Mouse (Mus musculus) forebrain, embryonic 14.5 days (tissue): ENCODE results near the gene Fubp1. TPM values are rescaled to one million over a fixed set of nuclear protein-coding genes. Genes with fewer than 3 reads are reported as not detected.

ENCODE experiments used
- ATAC-seq: fragments of 200-750 bp; cut with Nextera tagmentation; 2 replicates; pipeline ENCODE4 v1.8.0; 2017; ENCODE audit warnings: mild to moderate bottlenecking, moderate library complexity
- DNase-seq: peaks from one replicate; pipeline ENCODE4 v3.0.0-alpha.2; 2015; ENCODE audit warnings: low spot score
- H3K27ac ChIP-seq: fragments of 300-500 bp; sonication (generic); 2 replicates; pipeline ENCODE4 v1.5.1; 2014; ENCODE audit warnings: low read depth, mild to moderate bottlenecking, control low read depth, low read length, moderate library complexity
- H3K27me3 ChIP-seq: fragments of 300-500 bp; sonication (generic); replicated peaks from 2 replicates; pipeline ENCODE4 v1.6.1; 2014; ENCODE audit warnings: low read length, control low read depth, mixed read lengths; ENCODE audit not compliant: control insufficient read depth, insufficient read depth
- H3K36me3 ChIP-seq: fragments of 300-500 bp; sonication (generic); 2 replicates; pipeline ENCODE4 v1.6.1; 2014; ENCODE audit warnings: low read length, control low read depth; ENCODE audit not compliant: control insufficient read depth, insufficient read depth
- H3K4me1 ChIP-seq: fragments of 300-500 bp; sonication (generic); 2 replicates; pipeline ENCODE4 v1.6.1; 2014; ENCODE audit warnings: antibody characterized with exemption, low read length, control low read depth; ENCODE audit not compliant: control insufficient read depth, insufficient read depth
- H3K4me2 ChIP-seq: fragments of 300-500 bp; sonication (generic); 2 replicates; pipeline ENCODE4 v1.6.1; 2014; ENCODE audit warnings: mild to moderate bottlenecking, control low read depth, low read length
- H3K4me3 ChIP-seq: fragments of 300-500 bp; sonication (generic); 2 replicates; pipeline ENCODE4 v1.5.1; 2014; ENCODE audit warnings: low read depth, low read length, control low read depth
- H3K9ac ChIP-seq: fragments of 300-500 bp; sonication (generic); 2 replicates; pipeline ENCODE4 v1.6.1; 2014; ENCODE audit warnings: mild to moderate bottlenecking, low read length, control low read depth, moderate library complexity
- H3K9me3 ChIP-seq: fragments of 300-500 bp; sonication (generic); replicated peaks from 2 replicates; pipeline ENCODE4 v1.6.1; 2016; ENCODE audit warnings: low read length, control low read depth, mixed read lengths; ENCODE audit not compliant: control insufficient read depth
- WGBS: fragments of 180-500 bp; shearing (Covaris S2); extraction: QIAGEN DNeasy Blood & Tissue Kit; methylation state at CpG from one replicate; pipeline ENCODE4 v1.1.7; 2014; 5-methylcytosine and 5-hydroxymethylcytosine counted together
- polyA plus RNA-seq: library from polyadenylated mRNA; unstranded; fragments of >200 nt; fragmentation: Nextera tagmentation; extraction: Ambion mirVana; gene quantifications from 2 replicates; pipeline ENCODE4 v1.2.1, GENCODE M21; 2014

Gene Fubp1
- polyA plus RNA-seq, 1 experiment from 2014 or later: 293 TPM

DNA sequence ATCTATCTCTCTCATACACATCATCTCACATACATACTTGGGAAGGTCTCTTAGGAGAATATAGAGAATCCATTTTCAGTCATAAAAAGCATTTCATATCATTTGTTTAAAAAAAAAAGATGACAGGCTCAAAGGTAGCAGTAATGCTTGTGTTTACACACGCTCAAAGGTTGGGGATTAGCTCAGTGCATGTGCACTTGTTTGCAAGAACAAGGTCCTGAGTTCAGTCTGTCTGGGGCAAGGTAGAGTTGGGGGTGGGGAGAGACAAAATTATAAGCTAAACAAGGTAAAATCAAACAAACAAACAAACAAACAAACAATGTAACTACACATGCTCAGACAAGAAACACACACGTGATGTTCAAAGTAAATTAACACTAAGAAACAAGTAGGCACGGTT lies 9.0 kb upstream of the Fubp1 start:
- no peak overlapping the region for H3K27ac ChIP-seq
- no peak overlapping the region for H3K9ac ChIP-seq
- H3K27me3 ChIP-seq: no peaks in the 10 kb centered on the region
- DNase-seq: no peak
- no peak overlapping the region for H3K4me2 ChIP-seq
- H3K4me3 ChIP-seq: no peak overlapping the region
- no peaks in the 10 kb centered on the region for H3K4me1 ChIP-seq
- no peaks in the 10 kb centered on the region for H3K9me3 ChIP-seq
- no peaks in the 10 kb centered on the region for H3K36me3 ChIP-seq
- WGBS: 92% methylated on average over 3 of the region's 3 CpGs
- ATAC-seq: no peak

DNA sequence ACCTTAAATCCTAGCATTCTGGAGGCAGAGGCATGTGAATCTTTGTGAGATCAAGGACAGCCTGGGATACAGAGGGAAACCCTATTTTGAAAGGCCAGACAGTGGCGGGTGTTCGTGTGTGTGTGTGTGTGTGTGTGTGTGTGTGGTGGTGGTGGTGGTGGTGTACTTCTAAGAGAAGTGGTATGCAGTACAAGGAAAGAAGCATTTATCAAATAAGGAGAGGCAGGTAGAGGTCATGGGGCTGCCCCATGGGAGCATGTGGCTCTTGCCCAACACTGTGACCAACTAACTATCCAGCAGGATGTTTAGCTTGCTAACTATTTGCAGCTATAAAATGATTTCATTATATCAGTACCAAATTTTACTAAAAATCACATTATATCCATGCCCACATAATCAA lies 8.6 kb upstream of the Fubp1 start:
- Histone ChIP-seq H3K4me2 (no peak overlapping the region), H3K4me3 (no peak overlapping the region), H3K9ac (no peak overlapping the region), H3K27ac (no peak overlapping the region), H3K4me1 (no peaks in the 10 kb centered on the region), H3K9me3 (no peaks in the 10 kb centered on the region), H3K36me3 (no peaks in the 10 kb centered on the region), H3K27me3 (no peaks in the 10 kb centered on the region)
- ATAC-seq (no peak), DNase-seq (no peak)
- 83% methylated on average over 2 of the region's 2 CpGs for WGBS

DNA sequence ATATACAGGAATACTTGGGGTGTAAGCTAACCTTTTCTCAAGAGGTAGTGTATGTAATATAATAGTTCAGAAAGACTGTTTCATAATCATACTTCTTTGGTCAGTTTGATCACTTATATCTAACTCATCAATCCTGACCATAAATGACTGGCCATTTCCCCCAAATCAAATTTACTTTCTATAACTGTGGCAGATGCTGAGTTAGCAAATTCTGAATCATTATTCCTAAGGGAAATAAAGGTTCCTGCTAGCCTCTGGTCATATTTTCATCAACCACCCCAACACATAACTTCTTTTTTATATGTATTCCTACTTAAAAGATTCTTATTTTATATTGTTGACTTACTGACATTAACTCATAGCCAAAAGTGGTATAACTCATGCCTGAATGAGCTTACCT lies 7.3 kb upstream of the Fubp1 start:
- H3K36me3 ChIP-seq: no peaks in the 10 kb centered on the region
- H3K27ac ChIP-seq: no peak overlapping the region
- no peaks in the 10 kb centered on the region for H3K4me1 ChIP-seq
- H3K9me3 ChIP-seq: no peaks in the 10 kb centered on the region
- DNase-seq (no peak), ATAC-seq (no peak)
- no peak overlapping the region for H3K9ac ChIP-seq
- no peak overlapping the region for H3K4me2 ChIP-seq
- H3K27me3 ChIP-seq: no peaks in the 10 kb centered on the region
- H3K4me3 ChIP-seq: no peak overlapping the region

DNA sequence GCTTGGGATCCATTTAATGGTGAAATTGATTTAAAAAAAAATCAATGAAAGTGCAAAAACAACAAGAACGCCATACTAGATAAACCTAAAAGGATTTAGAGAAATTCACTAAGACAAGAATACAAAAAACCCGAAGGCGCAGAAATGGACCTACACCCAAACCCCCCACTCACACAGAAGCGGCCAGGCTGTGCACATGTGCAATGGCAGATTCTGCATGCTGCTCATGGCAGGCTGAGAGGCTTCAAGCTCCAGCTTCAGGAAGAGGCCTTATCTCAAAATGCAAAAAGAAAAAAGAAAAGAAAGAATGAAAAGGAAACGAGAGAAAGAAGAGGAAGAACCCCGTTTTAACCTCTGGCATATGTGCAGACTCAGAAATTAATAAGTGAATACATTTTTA lies 6.8 kb upstream of the Fubp1 start:
- Histone ChIP-seq H3K4me3 (no peak overlapping the region), H3K36me3 (no peaks in the 10 kb centered on the region), H3K4me1 (no peaks in the 10 kb centered on the region), H3K4me2 (no peak overlapping the region), H3K9ac (no peak overlapping the region), H3K9me3 (no peaks in the 10 kb centered on the region), H3K27me3 (no peaks in the 10 kb centered on the region), H3K27ac (no peak overlapping the region)
- WGBS: 90% methylated on average over 6 of the region's 6 CpGs
- DNase-seq: no peak
- no peak for ATAC-seq

DNA sequence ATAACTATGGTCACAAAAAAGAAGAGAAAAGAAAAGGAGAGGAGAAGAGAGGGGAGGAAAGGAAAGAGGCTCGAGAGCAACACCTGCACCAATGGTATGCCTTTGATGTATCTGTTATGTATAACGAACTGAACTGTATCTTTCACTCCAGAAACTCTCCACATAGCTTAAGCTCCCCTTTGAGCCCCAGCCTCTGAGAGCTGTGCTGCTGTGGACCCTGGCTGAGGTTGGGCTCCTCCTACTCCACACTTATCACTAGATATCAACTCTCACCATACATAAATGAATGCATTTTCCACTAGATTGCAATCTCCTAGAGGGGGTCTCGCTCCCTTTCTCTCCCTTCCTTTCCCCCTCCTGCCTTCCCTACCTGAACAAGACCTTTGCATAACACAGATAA lies 6.2 kb upstream of the Fubp1 start:
- ATAC-seq (no peak), DNase-seq (no peak)
- Histone ChIP-seq H3K27me3 (no peaks in the 10 kb centered on the region), H3K27ac (no peak overlapping the region), H3K9me3 (no peaks in the 10 kb centered on the region), H3K4me2 (no peak overlapping the region), H3K9ac (no peak overlapping the region), H3K4me1 (peaks cover 1% of the 10 kb centered on the region), H3K4me3 (no peak overlapping the region), H3K36me3 (no peaks in the 10 kb centered on the region)
- 66% methylated on average over 3 of the region's 3 CpGs for WGBS

DNA sequence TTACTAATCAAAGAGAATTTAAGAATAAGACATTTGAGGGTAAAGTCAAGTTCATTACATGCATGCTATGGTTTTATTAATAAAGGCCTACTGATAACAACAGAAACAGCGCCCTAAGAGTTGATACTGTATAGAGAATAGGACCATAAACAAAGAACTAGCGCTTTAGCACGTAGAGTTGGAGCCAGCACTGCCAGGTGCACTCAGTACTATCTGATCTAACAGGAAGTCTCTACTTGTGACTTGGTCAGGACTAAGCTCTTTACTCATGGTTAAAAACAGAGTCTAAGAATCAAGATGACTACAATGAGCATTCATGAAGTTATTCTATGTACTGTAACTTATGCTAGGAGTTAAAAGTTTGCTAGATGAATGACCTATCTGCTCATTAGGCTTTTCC lies 5.6 kb upstream of the Fubp1 start:
- WGBS: 87% methylated on average over 3 of the region's 3 CpGs
- Histone ChIP-seq H3K9ac (no peak overlapping the region), H3K9me3 (no peaks in the 10 kb centered on the region), H3K4me2 (no peak overlapping the region), H3K27ac (no peak overlapping the region), H3K36me3 (no peaks in the 10 kb centered on the region), H3K27me3 (no peaks in the 10 kb centered on the region), H3K4me3 (no peak overlapping the region), H3K4me1 (peaks cover 3% of the 10 kb centered on the region)
- DNase-seq (no peak), ATAC-seq (no peak)

DNA sequence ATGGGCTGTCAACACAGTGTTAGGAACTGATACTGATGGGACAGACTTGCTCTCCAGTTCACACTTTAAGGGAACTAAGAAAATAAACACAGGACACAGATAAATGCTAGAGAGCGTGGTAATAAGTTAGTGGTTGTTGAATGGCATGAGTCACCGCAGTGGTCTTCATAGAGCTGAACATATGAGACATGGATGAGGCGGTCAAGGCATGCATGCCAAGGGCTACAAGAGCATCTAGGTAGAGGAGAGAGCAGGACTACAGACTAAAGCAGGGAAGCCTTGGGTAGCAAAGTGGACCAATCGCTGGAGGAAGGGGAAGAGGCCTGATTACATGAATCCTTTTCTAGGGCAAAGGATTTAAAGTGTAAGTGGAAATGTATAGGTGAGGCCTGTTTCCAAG lies 3.1 kb upstream of the Fubp1 start:
- no peak overlapping the region for H3K9ac ChIP-seq
- no peak overlapping the region for H3K27ac ChIP-seq
- no peaks in the 10 kb centered on the region for H3K27me3 ChIP-seq
- 97% methylated on average over 4 of the region's 4 CpGs for WGBS
- no peak overlapping the region for H3K4me2 ChIP-seq
- no peaks in the 10 kb centered on the region for H3K9me3 ChIP-seq
- no peak overlapping the region for H3K4me3 ChIP-seq
- DNase-seq (no peak), ATAC-seq (no peak)
- H3K36me3 ChIP-seq: no peaks in the 10 kb centered on the region
- H3K4me1 ChIP-seq: peaks cover 10% of the 10 kb centered on the region

DNA sequence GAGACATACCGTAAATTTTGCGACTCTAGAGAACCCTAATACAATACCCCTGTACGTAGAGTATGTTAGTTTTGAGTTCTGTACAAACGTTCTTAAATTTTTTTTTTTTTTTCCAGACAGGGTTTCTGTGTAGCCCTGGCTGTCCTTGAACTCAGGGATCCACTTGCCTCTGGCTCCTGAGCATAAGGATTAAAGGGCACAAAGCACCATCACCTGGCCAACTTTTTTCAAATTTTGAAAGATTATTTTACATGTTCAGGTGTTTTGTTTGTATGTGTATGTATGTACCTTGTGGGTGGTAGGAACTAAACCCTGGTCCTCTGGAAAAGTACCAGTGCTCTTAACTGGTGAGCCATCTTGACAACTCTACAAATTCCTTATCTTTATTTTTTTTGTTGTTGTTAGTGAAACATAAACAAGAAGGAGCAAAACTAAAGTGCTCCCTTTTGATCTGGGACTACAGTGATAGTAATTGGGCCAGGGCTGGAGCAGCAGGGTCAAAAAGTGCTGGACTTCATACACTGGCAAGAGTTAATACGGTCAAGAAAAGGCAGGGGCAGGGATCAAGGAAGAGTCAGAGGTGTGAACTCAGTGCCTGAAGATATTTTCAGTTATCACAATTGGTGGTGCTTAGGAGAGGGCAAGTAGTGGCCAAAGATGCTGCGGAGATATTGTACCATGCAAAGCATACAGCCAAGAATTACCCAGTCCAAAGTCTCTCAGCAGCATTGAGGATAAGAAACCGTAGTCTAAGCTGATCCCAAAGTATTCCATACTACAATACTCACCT lies 1.9 kb upstream of the Fubp1 start:
- no peak for ATAC-seq
- peak overlapping the region; percentile 70 for H3K4me2 ChIP-seq
- 94% methylated on average over 7 of the region's 7 CpGs for WGBS

DNA sequence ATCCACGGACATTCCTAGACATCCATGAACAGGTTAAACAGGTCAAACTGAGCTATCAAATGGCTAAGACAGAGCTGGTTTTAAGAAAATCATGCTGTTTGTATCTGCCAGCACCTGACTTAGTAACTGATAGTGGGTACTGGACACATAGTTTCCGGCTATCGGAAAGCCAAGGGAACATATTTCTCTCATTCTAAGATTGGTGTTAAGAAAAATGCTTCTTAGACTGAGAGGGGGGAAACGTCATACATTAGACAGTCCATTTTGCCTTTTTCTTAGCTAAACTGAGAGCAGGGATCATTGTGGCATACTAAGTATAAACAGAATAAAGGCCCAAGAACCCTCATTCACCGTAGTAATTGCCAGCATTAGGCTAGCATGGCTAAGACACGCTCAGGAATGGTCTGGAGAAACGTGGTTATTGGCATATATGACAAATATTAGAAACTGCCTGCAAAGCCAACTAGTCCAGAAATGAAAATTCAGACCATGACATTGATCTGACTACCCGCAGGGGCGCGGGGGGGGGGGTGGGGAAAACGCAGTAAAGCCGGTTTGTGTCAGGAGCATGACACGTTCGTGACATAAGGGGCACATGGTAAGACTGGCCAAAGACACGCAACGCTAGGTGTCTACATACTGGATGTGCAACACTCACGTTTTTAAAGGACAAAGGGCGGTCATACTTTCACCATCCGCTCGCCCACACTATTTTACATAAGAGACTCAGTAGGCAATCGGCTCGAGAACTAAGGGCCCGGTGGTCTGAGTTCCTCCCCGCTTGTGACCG lies 850 bp upstream of the Fubp1 start:
- H3K9me3 ChIP-seq: no peaks in the 10 kb centered on the region
- peak overlapping the region; percentile 100 for H3K9ac ChIP-seq
- WGBS: 6% methylated on average over 25 of the region's 25 CpGs
- H3K36me3 ChIP-seq: no peaks in the 10 kb centered on the region
- peak overlapping the region; percentile 70 for H3K4me2 ChIP-seq
- peaks cover 23% of the 10 kb centered on the region for H3K4me1 ChIP-seq
- peak; percentile 30 for ATAC-seq
- H3K27ac ChIP-seq: peak overlapping the region; percentile 100
- peak overlapping the region; percentile 93 for H3K4me3 ChIP-seq
- no peaks in the 10 kb centered on the region for H3K27me3 ChIP-seq
- DNase-seq: peak; percentile 68

More for the DNA sequence above, 1.9 kb upstream of the Fubp1 start:
- no peak overlapping the region for H3K9ac ChIP-seq
- H3K4me3 ChIP-seq: no peak overlapping the region
- H3K36me3 ChIP-seq: no peaks in the 10 kb centered on the region
- no peak overlapping the region for H3K27ac ChIP-seq
- no peak for DNase-seq
- H3K27me3 ChIP-seq: no peaks in the 10 kb centered on the region
- H3K4me1 ChIP-seq: peaks cover 21% of the 10 kb centered on the region
- H3K9me3 ChIP-seq: no peaks in the 10 kb centered on the region
